Mouse (Mus musculus) testis, adult 2 months (tissue): Measurements from ENCODE around the gene Aamp.

Experiments used
- CTCF ChIP-seq: fragments of 200-500 bp; IDR thresholded peaks from 2 replicates; pipeline ENCODE4 v1.5.1; 2012; ENCODE audit warnings: low read depth, mild to moderate bottlenecking, inconsistent platforms, low read length, moderate library complexity; ENCODE audit not compliant: control insufficient read depth, insufficient read depth, insufficient replicate concordance
- POLR2A ChIP-seq: fragments of 200-500 bp; IDR thresholded peaks from 2 replicates; pipeline ENCODE4 v1.6.1; 2012; ENCODE audit warnings: low read depth, mild to moderate bottlenecking, inconsistent platforms, low read length, moderate library complexity; ENCODE audit not compliant: control insufficient read depth

- TF ChIP-seq CTCF, result no peak
- no peak for TF ChIP-seq POLR2A
Observed at GRCm38 (mm10) chr1:74271659-74272058, 12.9 kb downstream of the Aamp start.
